Mouse (Mus musculus) central nervous system, embryonic 11.5 days (tissue): Measurements from ENCODE around the gene Gm13698. TPM values are rescaled to one million over a fixed set of nuclear protein-coding genes. Genes with fewer than 3 reads are reported as not detected.

Experiments used
- polyA plus RNA-seq: library from polyadenylated mRNA; depleted of rRNA; stranded (reverse); fragments of >200 nt; gene quantifications from 2 replicates; pipeline ENCODE4 v1.2.3, GENCODE M21; 2012; rRNA removed

Gm13698 gene
- polyA plus RNA-seq = not detected in 2 replicates

GRCm38 (mm10) chr2:83955393-83955792, at the start of gene Gm13698:
TSS of gene Gm13698 (plus strand) at chr2:83955693.

GRCm38 (mm10) chr2:83940931-83941361, 14.5 kb upstream of the Gm13698 start, which contains the start of gene Zswim2:
TSS of gene Zswim2 (minus strand) at chr2:83941228.

GRCm38 (mm10) chr2:83961203-83961602, 5.7 kb downstream of the Gm13698 start, which contains the start of gene Gm13693:
TSS of gene Gm13693 (plus strand) at chr2:83961503.

GRCm38 (mm10) chr2:83967013-83967412, 11.5 kb downstream of the Gm13698 start, which contains the start of gene Gm13695:
TSS of gene Gm13695 (plus strand) at chr2:83967313.

GRCm38 (mm10) chr2:83972823-83973222, 17.3 kb downstream of the Gm13698 start, which contains the start of gene Gm13696:
TSS of gene Gm13696 (plus strand) at chr2:83973123.

GRCm38 (mm10) chr2:83978633-83979032, 23.1 kb downstream of the Gm13698 start, which contains the start of gene Gm13694:
TSS of gene Gm13694 (plus strand) at chr2:83978933.

GRCm38 (mm10) chr2:83984443-83984842, 28.9 kb downstream of the Gm13698 start, which contains the start of gene Gm13697:
TSS of gene Gm13697 (plus strand) at chr2:83984743.

GRCm38 (mm10) chr2:83990253-83990652, 34.8 kb downstream of the Gm13698 start, which contains the start of gene Gm13691:
TSS of gene Gm13691 (plus strand) at chr2:83990553.

Other genes with a start within 250 kb of the Gm13698 start
- 13.6 and 36.4 TPM in 2 replicates for gene Itgav, start 231.3 kb upstream of the Gm13698 start, polyA plus RNA-seq
- gene Fam171b, start 143.1 kb upstream of the Gm13698 start, polyA plus RNA-seq = 18.4 and 24.2 TPM in 2 replicates
- gene Zswim2, start 14.5 kb upstream of the Gm13698 start, polyA plus RNA-seq = not detected in 2 replicates
- not detected in 2 replicates for gene Gm13693, start 5.8 kb downstream of the Gm13698 start, polyA plus RNA-seq
- not detected in 2 replicates for gene Gm13695, start 11.6 kb downstream of the Gm13698 start, polyA plus RNA-seq
- not detected in 2 replicates for gene Gm13696, start 17.4 kb downstream of the Gm13698 start, polyA plus RNA-seq
- not detected in 2 replicates for gene Gm13694, start 23.2 kb downstream of the Gm13698 start, polyA plus RNA-seq
- gene Gm13697, start 29.1 kb downstream of the Gm13698 start, polyA plus RNA-seq = not detected in 2 replicates
- not detected in 2 replicates for gene Gm13691, start 34.9 kb downstream of the Gm13698 start, polyA plus RNA-seq